Mouse (Mus musculus) heart, adult 11 months (tissue): ENCODE results near the gene Ankzf1.
"Not testable (repeated sequence)": the region's sequence is repeated elsewhere in the genome, so short reads cannot be mapped to it uniquely, and the experiment has no call there.

ENCODE experiments used
- DNase-seq: peaks from one replicate; pipeline ENCODE4 v3.0.0; 2022

The Ankzf1 gene

DNA sequence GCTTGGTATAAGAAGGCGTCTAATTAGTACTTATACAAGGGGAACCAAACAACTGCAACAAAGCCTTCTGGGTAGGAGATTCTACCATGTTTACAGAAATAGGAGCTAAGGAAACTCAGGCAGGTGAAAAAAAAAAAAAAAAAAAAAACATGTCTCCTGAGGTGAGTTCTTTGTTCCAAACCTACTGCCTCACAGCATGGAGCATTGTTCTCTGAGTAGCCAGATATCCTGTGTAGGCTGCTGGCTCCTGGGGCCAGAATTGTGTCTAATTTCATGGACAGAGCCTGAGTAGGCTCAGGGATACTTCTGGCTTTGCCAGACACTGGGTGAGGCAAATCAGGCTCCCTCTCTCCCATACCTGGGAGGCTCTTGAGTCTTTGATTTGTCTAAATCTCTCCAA, 35.7 kb downstream of the Ankzf1 start:
- no peak for DNase-seq

DNA sequence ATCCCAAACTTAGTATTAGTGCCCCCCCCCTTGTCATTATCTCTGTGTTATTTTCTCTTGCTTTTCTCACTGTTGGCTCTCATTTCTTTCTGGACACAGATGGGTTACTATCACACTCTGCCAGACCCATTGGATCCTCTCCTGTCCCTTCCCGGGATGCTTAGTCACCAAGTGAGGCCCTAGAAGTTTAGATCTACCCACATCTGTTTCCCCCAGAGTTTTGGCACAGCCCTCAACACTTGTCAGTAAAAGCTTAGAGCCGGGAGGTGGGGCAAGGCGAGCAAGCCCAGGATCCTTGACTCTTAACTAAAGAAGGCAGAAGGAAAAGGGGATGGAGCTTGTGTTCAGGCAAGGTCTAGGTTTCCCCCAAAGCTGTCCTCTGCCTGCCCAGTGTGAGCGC, 37.2 kb downstream of the Ankzf1 start:
- DNase-seq = no peak

DNA sequence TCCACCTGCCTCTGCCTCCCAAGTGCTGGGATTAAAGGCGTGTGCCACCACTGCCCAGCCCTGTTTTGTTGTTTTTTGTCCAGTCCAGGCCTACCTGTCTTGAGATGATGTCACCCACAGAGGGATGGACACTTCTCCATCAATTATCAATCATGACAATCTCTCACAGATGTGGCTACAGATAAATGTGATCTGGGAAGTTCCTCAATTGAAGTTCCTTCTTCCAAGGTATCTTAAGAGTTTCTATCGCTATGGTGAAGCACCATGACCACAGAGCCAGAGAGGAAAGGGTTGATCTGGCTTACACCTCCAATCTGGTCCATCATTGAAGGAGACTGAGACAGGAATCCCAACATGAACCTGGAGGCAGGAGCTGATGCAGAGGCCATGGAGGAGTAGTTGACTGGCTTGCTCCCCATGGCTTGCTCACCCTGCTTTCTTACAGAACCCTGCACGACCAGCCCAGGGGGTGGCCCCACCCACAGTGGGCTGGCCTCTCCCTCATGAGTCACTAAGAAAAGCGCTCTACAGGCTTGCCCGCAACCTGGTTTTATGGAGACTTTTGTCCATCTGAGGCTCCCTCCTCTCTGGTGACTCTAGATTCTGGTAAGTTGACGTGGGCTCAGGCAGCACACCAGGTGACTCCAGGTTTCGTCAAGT, 38.5 kb downstream of the Ankzf1 start:
- no peak for DNase-seq

DNA sequence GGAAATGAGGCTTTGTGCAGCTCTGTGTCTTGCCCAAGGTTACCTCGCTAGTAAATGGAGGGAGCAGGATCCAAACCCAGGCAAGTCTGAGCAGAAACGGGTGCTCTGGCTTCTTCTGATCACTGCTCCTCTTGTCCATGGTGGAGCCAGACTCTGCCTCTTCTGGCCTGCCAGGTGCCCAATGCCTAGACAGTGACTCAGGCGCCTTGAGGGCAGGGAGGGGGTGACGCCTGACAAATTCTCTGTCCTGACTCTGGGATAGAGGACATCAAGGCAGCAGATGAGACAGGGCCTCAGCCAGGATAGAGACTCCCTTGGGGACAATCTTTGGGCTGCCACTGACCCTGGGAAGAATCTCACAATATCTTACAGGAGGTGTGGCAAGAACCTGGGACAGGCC, 39.3 kb downstream of the Ankzf1 start:
- no peak for DNase-seq

DNA sequence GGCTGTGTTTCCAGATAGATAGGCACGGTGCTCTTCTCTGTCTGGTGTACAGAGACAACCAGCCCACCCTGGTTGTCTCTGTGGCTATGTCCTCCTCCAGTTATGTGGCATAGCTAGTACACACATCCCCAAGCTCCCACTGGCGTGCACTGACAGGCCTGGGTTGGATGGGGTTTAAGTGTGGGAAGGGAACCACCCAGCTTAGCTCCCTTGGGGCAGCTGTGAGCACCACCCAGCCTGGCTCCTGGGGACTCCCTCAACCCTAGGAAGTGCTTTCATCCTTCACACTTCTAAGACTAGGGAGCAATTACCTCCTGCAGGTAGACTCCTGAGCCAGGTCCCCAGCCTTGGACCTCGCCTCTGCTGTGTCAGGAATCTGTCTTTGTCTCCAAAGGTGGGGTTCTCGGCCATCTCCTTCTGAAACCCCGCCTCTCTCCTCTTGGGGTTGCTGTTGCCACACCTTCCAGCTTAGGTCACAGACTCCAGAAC, 39.8 kb downstream of the Ankzf1 start, which contains the start of gene A630095N17Rik:
TSS of gene A630095N17Rik (minus strand) at position 439 of the 489 bp plus-strand sequence.
- no peak for DNase-seq

DNA sequence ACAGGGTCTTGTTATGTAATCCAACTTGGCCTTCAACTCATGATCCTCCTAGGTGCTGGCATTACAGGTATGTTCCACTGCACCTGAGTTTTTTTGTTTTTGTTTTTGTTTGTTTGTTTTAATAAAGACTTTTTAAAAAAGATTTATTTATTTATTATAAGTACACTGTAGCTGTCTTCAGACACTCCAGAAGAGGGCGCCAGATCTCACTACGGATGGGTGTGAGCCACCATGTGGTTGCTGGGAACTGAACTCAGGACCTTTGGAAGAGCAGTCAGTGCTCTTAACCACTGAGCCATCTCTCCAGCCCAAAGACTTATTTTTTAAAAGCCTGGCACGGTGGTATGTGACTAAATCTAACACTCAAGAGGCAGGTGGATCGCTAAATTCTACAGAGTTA, 40.5 kb downstream of the Ankzf1 start:
- not testable (repeated sequence) for DNase-seq

DNA sequence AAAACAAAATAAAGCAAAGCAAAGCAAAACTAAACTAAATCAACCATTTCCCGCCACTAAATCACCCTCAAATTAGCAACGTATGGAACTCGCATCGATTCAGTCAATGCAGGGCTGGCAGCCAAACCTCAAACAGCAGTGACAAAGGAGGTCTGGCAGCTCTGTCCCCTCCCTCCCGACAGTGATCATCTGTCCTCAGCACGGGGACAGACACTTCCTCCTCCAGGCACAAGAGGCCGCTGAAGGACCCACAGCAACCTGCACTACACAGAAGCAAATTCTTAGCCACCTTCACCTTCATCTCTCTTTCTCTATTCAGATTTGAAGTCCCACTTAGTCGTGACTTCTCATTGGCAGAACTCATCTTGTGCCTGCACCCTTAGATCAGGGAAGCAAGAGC, 42.7 kb downstream of the Ankzf1 start:
- DNase-seq = peak; percentile 97

DNA sequence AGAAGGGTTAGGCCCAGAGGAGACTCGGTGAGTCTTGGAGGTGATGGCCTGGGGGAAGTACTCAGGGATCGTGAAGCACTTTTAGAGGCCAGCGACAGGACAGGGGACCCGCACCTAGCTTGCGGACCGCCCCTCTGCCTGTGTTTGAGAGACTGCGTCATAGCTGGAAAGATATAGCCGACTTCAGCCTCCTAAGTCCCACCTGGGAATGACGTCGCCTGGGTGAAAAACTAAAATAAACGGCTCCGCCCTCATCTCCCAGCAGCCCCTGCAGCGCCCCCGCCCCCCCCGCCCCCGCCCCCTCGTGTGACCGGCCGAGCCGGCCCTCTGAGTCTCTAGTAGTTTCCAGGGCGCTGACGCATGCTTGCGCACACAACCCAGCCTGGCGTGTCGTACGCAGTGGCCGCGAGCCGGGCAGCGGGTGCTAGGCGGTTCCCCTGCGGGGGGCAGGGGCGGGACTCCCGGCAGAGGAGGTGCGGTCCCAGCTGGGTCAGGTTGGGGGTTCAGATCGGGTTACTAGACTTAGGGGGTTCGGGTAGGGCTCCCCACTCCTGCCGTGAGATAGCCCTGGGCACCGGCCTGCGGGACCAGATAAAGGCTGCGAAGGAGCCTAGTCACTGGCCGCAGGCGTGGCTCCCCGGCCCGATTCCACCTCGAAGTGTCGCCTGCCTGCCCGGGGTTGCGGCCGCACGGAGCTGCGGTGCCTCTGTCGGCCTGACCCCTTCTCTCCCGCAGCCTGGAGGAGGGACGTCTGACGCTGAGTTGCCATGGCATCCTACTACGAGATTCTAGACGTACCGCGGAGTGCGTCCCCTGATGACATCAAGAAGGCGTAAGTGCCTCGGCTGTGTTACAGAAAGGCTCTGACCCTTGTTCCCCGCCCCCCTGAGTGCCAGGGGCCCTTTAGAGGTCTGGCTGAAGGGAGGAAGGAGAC, 44.4 kb downstream of the Ankzf1 start, which contains the start of gene Dnajb2:
TSS of gene Dnajb2 (plus strand) at position 290 of the 934 bp plus-strand sequence.
- peak; percentile 99 for DNase-seq

DNA sequence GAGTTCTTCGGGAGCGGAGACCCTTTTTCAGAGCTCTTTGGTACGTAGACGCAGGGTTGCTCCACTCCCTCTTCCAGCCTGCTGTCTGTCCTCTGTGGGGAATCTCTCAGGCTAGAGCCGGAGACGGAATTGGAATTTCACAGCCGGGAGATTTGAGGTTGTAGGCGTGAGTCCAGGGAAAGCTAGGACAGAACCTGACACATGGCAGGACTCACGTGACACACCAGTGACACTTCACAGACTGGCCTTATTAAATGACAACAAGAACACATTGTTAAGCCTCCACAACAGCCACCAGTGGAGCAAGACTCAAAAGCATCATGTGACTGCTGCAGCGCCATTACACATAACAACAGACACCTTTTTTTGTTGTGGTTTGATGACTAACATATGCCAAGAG, 47.6 kb downstream of the Ankzf1 start:
- peak; percentile 96 for DNase-seq

DNA sequence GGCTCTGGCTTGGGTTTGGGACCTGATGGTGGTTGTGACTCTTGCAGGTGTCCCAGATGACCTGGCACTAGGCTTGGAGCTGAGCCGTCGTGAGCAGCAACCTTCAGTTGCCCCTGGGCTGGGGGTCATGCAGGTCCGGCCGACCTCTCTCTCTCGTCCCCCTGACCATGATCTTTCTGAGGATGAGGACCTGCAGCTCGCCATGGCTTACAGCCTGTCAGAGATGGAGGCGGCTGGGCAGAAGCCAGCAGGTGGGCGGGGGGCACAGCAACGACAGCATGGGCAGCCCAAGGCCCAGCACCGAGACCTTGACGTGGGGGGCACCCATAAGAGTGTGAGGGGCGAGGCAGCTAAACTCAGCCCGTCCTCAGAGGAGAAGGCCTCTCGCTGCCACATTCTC, 51.5 kb downstream of the Ankzf1 start:
- no peak for DNase-seq

DNA sequence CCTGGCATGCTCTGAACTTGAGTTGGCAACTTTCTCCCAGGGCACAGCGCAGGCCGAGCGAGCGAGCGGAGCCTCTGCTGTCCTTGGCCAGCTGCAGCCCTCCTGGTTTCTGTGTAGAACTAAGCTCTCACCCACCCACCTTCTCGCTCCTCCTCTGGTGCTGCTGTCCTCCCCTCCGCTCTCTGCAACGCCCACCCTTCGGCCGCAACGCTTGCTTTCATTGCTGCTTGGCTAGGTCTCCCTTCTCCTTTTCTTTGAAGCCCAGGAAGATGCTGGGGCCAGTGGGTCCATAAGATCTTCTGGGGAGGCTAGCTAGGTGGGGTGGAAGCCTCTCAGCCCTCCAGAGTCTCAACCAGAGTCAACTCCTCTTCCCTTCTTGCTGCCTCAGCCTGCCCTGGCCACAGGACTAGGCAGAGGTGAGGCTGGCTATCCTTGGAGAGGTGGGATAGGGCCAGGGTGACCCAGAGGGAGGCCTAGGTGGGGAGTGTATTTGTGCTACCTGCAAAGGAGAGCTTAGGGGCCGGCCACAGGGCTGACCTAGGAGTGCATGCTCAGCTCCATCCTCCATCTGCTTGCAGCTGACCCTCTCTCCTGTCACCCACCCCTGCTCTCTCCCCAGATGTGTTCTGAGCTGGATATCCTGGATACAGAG, 52.4 kb downstream of the Ankzf1 start:
- peak; percentile 91 for DNase-seq

DNA sequence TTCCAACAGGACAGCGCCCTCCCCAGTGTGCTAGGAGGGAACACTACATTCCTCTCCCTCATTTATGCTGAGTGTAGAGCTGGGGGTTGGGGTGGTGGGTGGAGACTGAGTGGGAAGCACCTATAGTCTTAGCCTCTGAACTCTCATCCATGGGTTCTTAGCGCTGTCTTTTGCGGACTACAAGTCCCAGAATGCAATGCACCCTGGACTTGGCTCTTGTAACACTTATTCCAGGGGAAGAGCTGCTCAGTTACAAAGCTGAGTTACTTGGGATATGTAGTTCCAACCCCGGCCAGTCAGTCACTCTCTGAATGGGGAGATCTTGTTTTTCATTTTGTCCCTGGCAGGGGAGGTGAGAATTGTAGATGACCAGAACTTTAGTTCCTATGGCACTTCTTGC, 52.9 kb downstream of the Ankzf1 start:
- peak; percentile 96 for DNase-seq

DNA sequence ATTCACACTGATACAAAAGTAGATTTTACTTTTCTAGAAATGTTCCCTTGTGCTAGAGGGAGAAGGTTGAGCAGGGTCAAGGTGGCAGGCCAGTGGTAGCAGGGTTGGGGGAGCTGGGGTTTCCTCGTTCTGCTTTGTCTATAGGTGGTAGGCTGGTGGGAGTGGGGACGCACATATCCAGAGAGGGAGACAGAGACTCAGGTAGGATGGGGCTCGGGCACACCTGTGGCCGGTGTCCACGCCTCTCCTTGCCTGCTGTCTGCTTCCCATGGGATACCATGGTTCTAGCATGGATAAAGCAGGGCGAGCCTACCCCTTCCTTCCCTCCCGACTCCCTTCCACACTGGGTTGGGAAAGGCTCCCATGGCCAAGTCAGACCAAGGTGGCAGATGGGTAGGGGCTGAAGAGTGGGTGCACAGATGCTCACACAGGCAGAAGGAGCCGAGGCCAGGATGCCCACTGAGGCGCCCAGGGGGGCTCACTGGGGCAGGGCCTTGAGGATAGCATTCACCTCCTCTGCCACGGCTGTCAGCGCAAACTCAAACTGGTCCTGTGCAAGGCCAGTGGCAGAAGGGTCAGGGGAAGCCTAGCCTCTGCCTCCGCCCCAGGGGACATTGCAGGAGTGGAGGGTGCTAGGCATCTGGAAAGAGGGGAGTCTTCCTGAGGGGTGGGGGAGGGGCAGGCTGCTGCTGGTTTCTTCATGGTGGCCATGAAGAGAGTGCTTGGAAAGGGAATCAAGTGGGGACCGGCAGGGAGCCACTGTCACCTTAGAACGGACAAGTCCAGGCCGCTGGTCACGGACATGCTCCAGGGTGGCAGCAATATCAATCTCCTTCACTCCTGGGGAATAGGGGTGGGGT, 55.4 kb downstream of the Ankzf1 start:
- DNase-seq = peak; percentile 92

DNA sequence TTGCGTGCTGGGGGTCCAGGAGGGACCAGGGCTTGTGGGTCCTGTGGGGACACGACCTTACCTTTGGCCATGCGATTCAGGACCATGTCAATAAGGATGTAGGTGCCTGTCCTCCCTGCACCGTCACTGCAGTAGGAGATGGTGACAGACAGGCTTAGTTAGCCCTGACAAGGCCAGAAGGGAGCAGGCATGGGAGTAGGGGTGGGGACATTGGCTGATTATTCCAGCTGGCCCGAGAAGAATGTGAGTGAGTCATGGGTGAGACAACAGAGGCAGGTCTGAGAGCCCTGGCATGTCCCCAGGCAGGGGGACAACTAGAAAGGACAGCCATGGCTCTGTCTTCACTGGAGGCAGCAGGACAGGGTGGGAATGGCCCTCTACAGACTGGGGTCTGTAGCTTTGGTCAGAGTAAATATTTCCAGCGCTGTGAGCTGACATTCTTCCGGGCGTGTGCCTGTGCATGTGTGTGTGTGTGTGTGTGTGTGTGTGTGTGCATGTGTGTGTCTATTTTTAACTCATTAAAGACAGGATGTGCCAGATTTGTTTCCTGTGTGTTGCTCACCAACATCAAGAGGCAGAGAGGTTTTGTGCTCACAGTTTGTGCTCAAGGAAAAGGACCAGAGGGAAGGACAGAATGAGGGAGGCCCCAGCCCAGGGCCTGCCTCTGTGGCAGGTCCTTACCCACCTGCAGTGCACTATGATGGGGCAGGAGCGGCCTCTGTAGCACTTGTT, 56.3 kb downstream of the Ankzf1 start:
- peak; percentile 97 for DNase-seq
